Mouse (Mus musculus): Measurements from ENCODE around the gene Dock6. TPM values are rescaled to one million over a fixed set of nuclear protein-coding genes. Genes with fewer than 3 reads are reported as not detected.

Gene Dock6
- polyA plus RNA-seq, 1 experiment = 30.8 TPM

DNA sequence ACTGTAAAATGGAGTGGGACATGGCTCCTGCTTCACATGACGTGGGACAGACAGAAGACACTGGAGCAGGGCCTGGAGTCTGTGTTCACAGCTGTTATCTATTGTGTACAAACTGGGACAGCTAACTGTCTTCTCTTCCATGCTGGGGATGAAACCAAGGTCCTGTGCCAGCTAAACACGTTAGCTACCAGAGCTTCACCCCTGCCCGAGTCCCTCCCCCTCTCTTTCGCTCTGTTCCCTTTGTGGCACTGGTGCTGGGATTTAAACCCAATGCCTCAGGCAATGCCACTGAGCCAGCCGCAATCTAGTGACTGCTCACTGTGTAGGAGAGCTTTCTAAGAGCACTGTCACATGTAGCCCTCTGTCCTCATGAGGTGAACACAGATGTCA is 22.0 kb downstream of the Dock6 start:
- no peaks in the 10 kb centered on the region for H3K4me1 ChIP-seq (replicated peaks; ENCODE audit: control insufficient read depth, insufficient read depth, low read length)
- no peak for DNase-seq
- H3K36me3 ChIP-seq (ENCODE audit: control insufficient read depth, insufficient read depth, low read length) = no peaks in the 10 kb centered on the region
- no peak overlapping the region for H3K27ac ChIP-seq (ENCODE audit: control insufficient read depth, insufficient read depth, low read length)
- H3K27me3 ChIP-seq (ENCODE audit: control insufficient read depth, insufficient read depth, low read length) = no peaks in the 10 kb centered on the region
- TF ChIP-seq CTCF (IDR thresholded peaks at IDR 0.05; ENCODE audit: borderline replicate concordance, control insufficient read depth, extremely low read depth, insufficient read depth, low read length, poor library complexity) = no peak
- TF ChIP-seq POLR2A (IDR thresholded peaks at IDR 0.05; ENCODE audit: control insufficient read depth, extremely low read depth, insufficient read depth, low read length, poor library complexity) = no peak
- no peak overlapping the region for H3K4me3 ChIP-seq (ENCODE audit: control insufficient read depth, insufficient read depth, low read length)
- WGBS = 93% methylated on average over 5 of the region's 5 CpGs

DNA sequence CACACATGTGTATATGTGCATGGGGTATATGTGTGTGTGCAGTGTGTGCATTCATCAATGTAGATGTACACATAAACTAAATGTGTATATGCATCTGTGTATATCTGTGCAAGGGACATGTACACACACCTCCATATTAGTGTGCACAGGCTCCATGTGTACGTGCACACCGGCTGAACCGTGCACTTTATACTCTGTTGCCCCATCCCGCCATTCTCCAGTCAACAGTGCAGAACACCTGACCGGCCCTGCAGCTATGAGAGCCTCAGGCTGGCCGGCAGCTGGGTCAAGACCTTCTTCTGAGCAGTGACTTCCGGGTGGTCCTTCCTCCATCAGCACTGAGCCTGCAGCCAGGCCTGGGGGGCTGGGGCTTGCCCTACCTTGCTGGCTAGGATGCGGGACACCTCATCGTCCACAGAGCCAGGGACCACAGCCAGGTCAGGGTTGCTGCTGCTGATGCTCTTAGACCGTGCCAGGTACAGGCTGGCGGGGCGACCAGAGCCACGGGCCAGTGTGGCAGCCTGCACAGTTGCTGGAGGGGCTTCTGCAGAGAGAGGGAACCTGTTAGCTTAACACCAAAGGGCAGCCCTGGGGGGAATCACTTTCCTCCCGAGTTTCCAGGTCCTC is 22.5 kb downstream of the Dock6 start:
- Histone ChIP-seq H3K27me3 (ENCODE audit: control insufficient read depth, insufficient read depth, low read length) (no peaks in the 10 kb centered on the region), H3K4me3 (ENCODE audit: control insufficient read depth, insufficient read depth, low read length) (no peak overlapping the region), H3K27ac (ENCODE audit: control insufficient read depth, insufficient read depth, low read length) (no peak overlapping the region), H3K4me1 (replicated peaks; ENCODE audit: control insufficient read depth, insufficient read depth, low read length) (no peaks in the 10 kb centered on the region), H3K36me3 (ENCODE audit: control insufficient read depth, insufficient read depth, low read length) (no peaks in the 10 kb centered on the region)
- DNase-seq = no peak
- 96% methylated on average over 14 of the region's 14 CpGs for WGBS
- no peak for TF ChIP-seq CTCF (IDR thresholded peaks at IDR 0.05; ENCODE audit: borderline replicate concordance, control insufficient read depth, extremely low read depth, insufficient read depth, low read length, poor library complexity)

DNA sequence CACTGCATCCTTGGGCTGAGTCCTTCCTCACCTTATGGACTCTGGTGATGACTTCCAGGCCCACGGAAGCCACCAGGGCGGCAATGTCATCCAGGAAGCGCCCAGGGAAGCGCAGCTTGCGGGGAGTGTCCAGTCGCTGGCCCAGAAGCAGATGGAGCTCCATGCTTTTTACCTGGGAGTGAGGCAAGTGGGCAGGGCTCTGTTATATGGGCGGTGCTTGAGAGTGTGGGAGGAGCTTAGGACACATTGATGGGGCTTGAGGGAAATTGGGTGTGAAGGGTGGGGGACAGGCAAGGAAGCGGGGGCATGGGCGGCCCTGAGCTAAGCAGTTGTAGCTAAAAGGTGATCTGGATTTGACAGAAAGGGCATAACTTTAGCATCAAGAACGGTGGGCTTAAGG is 28.1 kb downstream of the Dock6 start:
- Histone ChIP-seq H3K27me3 (ENCODE audit: control insufficient read depth, insufficient read depth, low read length) (no peaks in the 10 kb centered on the region), H3K4me3 (ENCODE audit: control insufficient read depth, insufficient read depth, low read length) (no peak overlapping the region), H3K4me1 (replicated peaks; ENCODE audit: control insufficient read depth, insufficient read depth, low read length) (no peaks in the 10 kb centered on the region), H3K27ac (ENCODE audit: control insufficient read depth, insufficient read depth, low read length) (no peak overlapping the region), H3K36me3 (ENCODE audit: control insufficient read depth, insufficient read depth, low read length) (no peaks in the 10 kb centered on the region)
- no peak for DNase-seq
- WGBS = 96% methylated on average over 10 of the region's 10 CpGs
- no peak for TF ChIP-seq POLR2A (IDR thresholded peaks at IDR 0.05; ENCODE audit: control insufficient read depth, extremely low read depth, insufficient read depth, low read length, poor library complexity)
- TF ChIP-seq CTCF (IDR thresholded peaks at IDR 0.05; ENCODE audit: borderline replicate concordance, control insufficient read depth, extremely low read depth, insufficient read depth, low read length, poor library complexity) = no peak

DNA sequence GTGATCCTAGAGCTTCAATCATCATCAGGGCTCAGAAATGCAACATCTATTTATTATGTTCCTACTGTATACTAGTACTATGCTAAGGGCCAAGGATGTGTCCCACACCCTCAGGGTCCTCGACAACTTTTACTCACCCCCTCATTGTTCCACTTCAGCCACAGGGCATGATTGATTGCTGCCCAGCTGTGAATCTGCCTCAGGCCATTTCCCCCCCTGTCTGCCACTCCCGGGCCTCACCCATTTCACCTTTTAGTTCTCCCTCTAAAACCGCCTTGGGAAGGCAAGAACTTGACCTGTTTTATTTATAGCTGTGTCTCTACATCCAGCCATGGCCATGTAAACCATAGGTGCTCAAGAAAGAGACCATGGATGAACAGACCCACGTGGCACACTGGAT is 28.5 kb downstream of the Dock6 start:
- H3K4me3 ChIP-seq (ENCODE audit: control insufficient read depth, insufficient read depth, low read length) = no peak overlapping the region
- WGBS = 84% methylated on average over 4 of the region's 4 CpGs
- TF ChIP-seq POLR2A (IDR thresholded peaks at IDR 0.05; ENCODE audit: control insufficient read depth, extremely low read depth, insufficient read depth, low read length, poor library complexity) = no peak
- no peak for TF ChIP-seq CTCF (IDR thresholded peaks at IDR 0.05; ENCODE audit: borderline replicate concordance, control insufficient read depth, extremely low read depth, insufficient read depth, low read length, poor library complexity)
- H3K4me1 ChIP-seq (replicated peaks; ENCODE audit: control insufficient read depth, insufficient read depth, low read length) = no peaks in the 10 kb centered on the region
- H3K27me3 ChIP-seq (ENCODE audit: control insufficient read depth, insufficient read depth, low read length) = no peaks in the 10 kb centered on the region
- H3K27ac ChIP-seq (ENCODE audit: control insufficient read depth, insufficient read depth, low read length) = no peak overlapping the region
- DNase-seq = no peak
- H3K36me3 ChIP-seq (ENCODE audit: control insufficient read depth, insufficient read depth, low read length) = no peaks in the 10 kb centered on the region

DNA sequence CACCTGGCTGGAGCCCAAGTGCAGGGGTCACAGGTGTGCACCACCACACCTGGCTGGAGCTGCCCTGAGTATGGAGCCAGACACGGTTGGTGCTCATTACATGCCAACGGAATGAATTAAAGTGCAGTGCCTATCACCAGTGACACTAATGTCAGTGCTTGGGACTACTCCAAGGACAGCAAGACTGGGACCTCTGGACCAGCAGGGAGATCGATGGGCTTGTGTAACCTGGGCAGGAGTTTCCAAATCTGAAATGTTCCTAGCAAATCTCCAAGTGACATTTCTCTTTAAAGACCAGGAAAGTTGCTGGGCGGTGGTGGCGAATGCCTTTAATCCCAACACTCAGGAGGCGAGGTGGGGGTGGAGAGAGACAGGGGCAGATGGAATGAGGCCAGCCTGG is 29.7 kb downstream of the Dock6 start:
- H3K27ac ChIP-seq (ENCODE audit: control insufficient read depth, insufficient read depth, low read length) = no peak overlapping the region
- DNase-seq = no peak
- TF ChIP-seq CTCF (IDR thresholded peaks at IDR 0.05; ENCODE audit: borderline replicate concordance, control insufficient read depth, extremely low read depth, insufficient read depth, low read length, poor library complexity) = no peak
- no peak for TF ChIP-seq POLR2A (IDR thresholded peaks at IDR 0.05; ENCODE audit: control insufficient read depth, extremely low read depth, insufficient read depth, low read length, poor library complexity)

DNA sequence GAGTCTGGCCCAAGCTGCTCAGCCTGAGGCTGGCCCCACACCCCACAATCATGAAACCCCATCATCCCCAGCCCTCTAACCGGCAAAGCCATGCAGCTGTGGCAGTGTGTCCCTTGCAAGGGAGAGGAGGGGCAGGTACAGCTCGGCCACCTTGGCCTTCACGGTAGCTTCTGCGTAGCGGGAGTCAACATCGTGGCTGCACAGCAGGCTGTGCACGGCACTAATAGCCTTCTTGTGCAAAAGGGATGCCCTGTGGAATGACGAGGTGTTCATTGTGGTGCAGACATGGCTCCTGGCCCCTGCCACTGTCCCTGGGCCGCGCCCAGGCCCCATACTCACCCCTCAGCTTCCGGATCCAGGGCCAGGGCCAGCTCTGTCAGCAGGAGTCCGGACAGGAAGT is 32.3 kb downstream of the Dock6 start:
- no peaks in the 10 kb centered on the region for H3K36me3 ChIP-seq (ENCODE audit: control insufficient read depth, insufficient read depth, low read length)
- H3K27ac ChIP-seq (ENCODE audit: control insufficient read depth, insufficient read depth, low read length) = no peak overlapping the region
- H3K4me1 ChIP-seq (replicated peaks; ENCODE audit: control insufficient read depth, insufficient read depth, low read length) = no peaks in the 10 kb centered on the region
- TF ChIP-seq CTCF (IDR thresholded peaks at IDR 0.05; ENCODE audit: borderline replicate concordance, control insufficient read depth, extremely low read depth, insufficient read depth, low read length, poor library complexity) (no peak), POLR2A (IDR thresholded peaks at IDR 0.05; ENCODE audit: control insufficient read depth, extremely low read depth, insufficient read depth, low read length, poor library complexity) (no peak)
- H3K4me3 ChIP-seq (ENCODE audit: control insufficient read depth, insufficient read depth, low read length) = no peak overlapping the region
- no peaks in the 10 kb centered on the region for H3K27me3 ChIP-seq (ENCODE audit: control insufficient read depth, insufficient read depth, low read length)
- 92% methylated on average over 12 of the region's 12 CpGs for WGBS
- DNase-seq = no peak

More for the DNA sequence above, 29.7 kb downstream of the Dock6 start:
- Histone ChIP-seq H3K36me3 (ENCODE audit: control insufficient read depth, insufficient read depth, low read length) (no peaks in the 10 kb centered on the region), H3K4me1 (replicated peaks; ENCODE audit: control insufficient read depth, insufficient read depth, low read length) (no peaks in the 10 kb centered on the region), H3K4me3 (ENCODE audit: control insufficient read depth, insufficient read depth, low read length) (no peak overlapping the region), H3K27me3 (ENCODE audit: control insufficient read depth, insufficient read depth, low read length) (no peaks in the 10 kb centered on the region)
- WGBS = 92% methylated on average over 6 of the region's 6 CpGs

DNA sequence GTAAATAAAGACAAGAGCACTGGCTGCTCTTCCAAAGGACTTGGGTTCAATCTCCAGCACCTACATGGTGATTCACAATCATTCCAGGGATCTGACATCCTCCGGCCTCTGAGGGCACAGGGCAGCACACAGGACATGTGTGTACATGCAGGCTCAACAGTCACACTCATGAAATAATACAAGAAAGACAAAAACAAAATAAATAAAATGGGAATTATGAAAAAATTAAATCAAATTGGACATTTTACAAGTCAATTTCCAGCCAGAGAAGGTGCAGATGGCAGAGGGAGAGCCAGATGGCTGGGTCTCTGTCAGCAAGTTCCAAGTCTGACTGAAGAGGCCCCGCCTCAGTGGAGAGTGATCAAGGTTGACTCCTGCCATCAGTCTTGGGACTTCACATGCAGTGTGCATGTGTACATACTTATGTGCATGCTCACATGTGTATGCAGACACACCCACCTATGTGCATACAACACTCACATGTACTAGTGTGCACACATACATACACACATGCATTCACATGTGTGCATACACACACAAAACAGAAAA is 33.2 kb downstream of the Dock6 start:
- no peak overlapping the region for H3K27ac ChIP-seq (ENCODE audit: control insufficient read depth, insufficient read depth, low read length)
- H3K27me3 ChIP-seq (ENCODE audit: control insufficient read depth, insufficient read depth, low read length) = no peaks in the 10 kb centered on the region
- H3K4me3 ChIP-seq (ENCODE audit: control insufficient read depth, insufficient read depth, low read length) = no peak overlapping the region
- no peaks in the 10 kb centered on the region for H3K36me3 ChIP-seq (ENCODE audit: control insufficient read depth, insufficient read depth, low read length)
- WGBS = 89% methylated on average over 2 of the region's 2 CpGs
- no peak for DNase-seq
- no peaks in the 10 kb centered on the region for H3K4me1 ChIP-seq (replicated peaks; ENCODE audit: control insufficient read depth, insufficient read depth, low read length)
- no peak for TF ChIP-seq POLR2A (IDR thresholded peaks at IDR 0.05; ENCODE audit: control insufficient read depth, extremely low read depth, insufficient read depth, low read length, poor library complexity)

Measured in thymus, adult 2 months (tissue).